Mouse (Mus musculus) spleen, adult 2 months (tissue): ENCODE results near the gene Gna14. TPM values are rescaled to one million over a fixed set of nuclear protein-coding genes. Genes with fewer than 3 reads are reported as not detected.

Experiments
- DNase-seq, 2 experiments: peaks; one replicate each; pipeline versions ENCODE4 v3.0.0 to v3.0.0-alpha.2; 2012 to 2021; ENCODE audit warnings: low spot score in 2 of 2, low read depth in 1 of 2
- H3K27ac ChIP-seq: fragments of 200-500 bp; 2 replicates; pipeline ENCODE4 v1.5.1; 2012; ENCODE audit warnings: low read length, inconsistent platforms; ENCODE audit not compliant: insufficient read depth
- H3K27me3 ChIP-seq: fragments of 200-500 bp; 2 replicates; pipeline ENCODE4 v1.6.1; 2012; ENCODE audit warnings: mild to moderate bottlenecking, moderate library complexity, low read length, inconsistent platforms; ENCODE audit not compliant: control insufficient read depth, insufficient read depth
- H3K36me3 ChIP-seq: fragments of 200-500 bp; 2 replicates; pipeline ENCODE4 v1.6.1; 2012; ENCODE audit warnings: mild to moderate bottlenecking, low read length, inconsistent platforms; ENCODE audit not compliant: control insufficient read depth, insufficient read depth
- H3K4me1 ChIP-seq: fragments of 200-500 bp; 2 replicates; pipeline ENCODE4 v1.6.1; 2011; ENCODE audit warnings: inconsistent platforms; ENCODE audit not compliant: control insufficient read depth, insufficient read depth, insufficient read length
- H3K4me3 ChIP-seq: fragments of 200-500 bp; 2 replicates; pipeline ENCODE4 v1.5.1; 2011; ENCODE audit warnings: mild to moderate bottlenecking, inconsistent platforms; ENCODE audit not compliant: insufficient read depth, insufficient read length; ENCODE audit errors: extremely low read depth
- CTCF ChIP-seq: fragments of 200-500 bp; IDR thresholded peaks from 2 replicates; pipeline ENCODE4 v1.5.1; 2011; ENCODE audit warnings: mild to moderate bottlenecking, inconsistent platforms; ENCODE audit not compliant: insufficient read depth, insufficient read length, insufficient replicate concordance; ENCODE audit errors: extremely low read depth
- POLR2A ChIP-seq: fragments of 200-500 bp; IDR thresholded peaks from 2 replicates; pipeline ENCODE4 v1.6.1; 2011; ENCODE audit warnings: low read depth, low read length, inconsistent platforms
- WGBS: fragments of 180-500 bp; shearing (Covaris S2); methylation state at CpG from one replicate; pipeline ENCODE4 v1.1.7; 2018; 5-methylcytosine and 5-hydroxymethylcytosine counted together
- polyA plus RNA-seq: library from polyadenylated mRNA; depleted of rRNA; stranded (reverse); fragments of >200 nt; gene quantifications from 2 replicates; pipeline ENCODE4 v1.2.3, GENCODE M21; 2012

Gene Gna14
- polyA plus RNA-seq, 1 experiment: 0.74 TPM

- no peak for TF ChIP-seq CTCF
- no peak for TF ChIP-seq POLR2A
- no peaks in the 10 kb centered on the region for H3K4me1 ChIP-seq
- H3K36me3 ChIP-seq: no peaks in the 10 kb centered on the region
- DNase-seq: no peak
- H3K27me3 ChIP-seq: no peaks in the 10 kb centered on the region
- H3K4me3 ChIP-seq: no peak overlapping the region
- 88% methylated on average over 2 of the region's 2 CpGs for WGBS
- H3K27ac ChIP-seq: no peak overlapping the region
These were observed 123.0 kb downstream of the Gna14 start for GRCm38 (mm10) chr19:16558570-16558969.

- TF ChIP-seq POLR2A: no peak
- no peak for TF ChIP-seq CTCF
- Histone ChIP-seq H3K27me3 (no peaks in the 10 kb centered on the region), H3K4me3 (no peak overlapping the region), H3K4me1 (no peaks in the 10 kb centered on the region), H3K36me3 (no peaks in the 10 kb centered on the region), H3K27ac (no peak overlapping the region)
- DNase-seq: no peak
- WGBS: 89% methylated on average over 9 of the region's 9 CpGs
These were observed 123.8 kb downstream of the Gna14 start for GRCm38 (mm10) chr19:16559243-16559896.

GRCm38 (mm10) chr19:16562676-16563075 lies 127.1 kb downstream of the Gna14 start:
- no peak overlapping the region for H3K27ac ChIP-seq

GRCm38 (mm10) chr19:16576790-16577189 lies 141.2 kb downstream of the Gna14 start:
- TF ChIP-seq CTCF: no peak
- no peak for TF ChIP-seq POLR2A

More at GRCm38 (mm10) chr19:16562676-16563075, 127.1 kb downstream of the Gna14 start:
- H3K27me3 ChIP-seq: no peaks in the 10 kb centered on the region
- H3K4me1 ChIP-seq: no peaks in the 10 kb centered on the region
- no peak overlapping the region for H3K4me3 ChIP-seq
- DNase-seq: no peak
- H3K36me3 ChIP-seq: no peaks in the 10 kb centered on the region
- TF ChIP-seq POLR2A: no peak
- TF ChIP-seq CTCF: no peak
- 89% methylated on average over 6 of the region's 6 CpGs for WGBS

GRCm38 (mm10) chr19:16579656-16580260 lies 144.2 kb downstream of the Gna14 start:
- Histone ChIP-seq H3K27ac (no peak overlapping the region), H3K4me1 (no peaks in the 10 kb centered on the region), H3K27me3 (no peaks in the 10 kb centered on the region), H3K4me3 (no peak overlapping the region), H3K36me3 (no peaks in the 10 kb centered on the region)
- DNase-seq: no peak
- WGBS: 81% methylated on average over 7 of the region's 7 CpGs
- TF ChIP-seq POLR2A (no peak), CTCF (no peak)

More at GRCm38 (mm10) chr19:16576790-16577189, 141.2 kb downstream of the Gna14 start:
- WGBS: 86% methylated on average over 6 of the region's 6 CpGs
- H3K36me3 ChIP-seq: no peaks in the 10 kb centered on the region
- no peak overlapping the region for H3K27ac ChIP-seq
- no peaks in the 10 kb centered on the region for H3K27me3 ChIP-seq
- H3K4me3 ChIP-seq: no peak overlapping the region
- no peak for DNase-seq
- H3K4me1 ChIP-seq: no peaks in the 10 kb centered on the region

GRCm38 (mm10) chr19:16580501-16580900 lies 144.9 kb downstream of the Gna14 start:
- Histone ChIP-seq H3K4me3 (no peak overlapping the region), H3K4me1 (no peaks in the 10 kb centered on the region), H3K27me3 (no peaks in the 10 kb centered on the region), H3K27ac (no peak overlapping the region), H3K36me3 (no peaks in the 10 kb centered on the region)
- 87% methylated on average over 8 of the region's 8 CpGs for WGBS
- TF ChIP-seq POLR2A (no peak), CTCF (no peak)
- DNase-seq: no peak

- no peaks in the 10 kb centered on the region for H3K27me3 ChIP-seq
- no peaks in the 10 kb centered on the region for H3K36me3 ChIP-seq
- no peak for DNase-seq
- 92% methylated on average over 7 of the region's 7 CpGs for WGBS
- no peak for TF ChIP-seq CTCF
- TF ChIP-seq POLR2A: no peak
- no peak overlapping the region for H3K4me3 ChIP-seq
- no peaks in the 10 kb centered on the region for H3K4me1 ChIP-seq
- H3K27ac ChIP-seq: no peak overlapping the region
These were observed 149.0 kb downstream of the Gna14 start for GRCm38 (mm10) chr19:16584546-16584945.
